Mouse (Mus musculus) layer of hippocampus, adult 9-11 months (tissue): ENCODE data around the gene Mfsd10.
"Not testable (repeated sequence)": the region's sequence is repeated elsewhere in the genome, so short reads cannot be mapped to it uniquely, and the experiment has no call there.

Experiments used
- DNase-seq: peaks from one replicate; pipeline ENCODE4 v3.0.0; 2022

Gene Mfsd10

DNA sequence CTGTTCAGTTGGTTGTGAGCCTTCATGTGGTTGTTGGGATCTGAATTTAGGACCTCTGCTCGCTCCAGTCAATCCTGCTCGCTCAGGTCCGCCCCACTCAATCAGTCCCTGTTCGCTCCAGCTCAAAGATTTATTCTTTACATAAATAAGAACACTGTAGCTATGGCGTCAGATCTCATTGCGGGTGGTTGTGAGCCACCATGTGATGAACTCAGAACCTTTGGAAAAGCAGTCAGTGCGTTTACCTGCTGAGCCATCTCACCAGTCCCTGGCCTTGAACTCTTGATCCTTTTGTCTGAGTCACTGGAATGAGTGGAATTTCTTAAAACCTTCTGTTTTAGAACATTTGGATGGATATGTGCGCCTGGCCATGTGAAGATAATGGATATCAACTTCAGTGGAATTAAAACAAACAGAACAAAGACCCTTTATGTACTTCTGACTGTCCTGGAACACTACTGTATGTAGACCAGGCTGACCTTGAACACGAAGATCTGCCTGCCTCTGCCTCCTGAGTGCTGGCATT lies 43.7 kb downstream of the Mfsd10 start:
- DNase-seq = no peak

DNA sequence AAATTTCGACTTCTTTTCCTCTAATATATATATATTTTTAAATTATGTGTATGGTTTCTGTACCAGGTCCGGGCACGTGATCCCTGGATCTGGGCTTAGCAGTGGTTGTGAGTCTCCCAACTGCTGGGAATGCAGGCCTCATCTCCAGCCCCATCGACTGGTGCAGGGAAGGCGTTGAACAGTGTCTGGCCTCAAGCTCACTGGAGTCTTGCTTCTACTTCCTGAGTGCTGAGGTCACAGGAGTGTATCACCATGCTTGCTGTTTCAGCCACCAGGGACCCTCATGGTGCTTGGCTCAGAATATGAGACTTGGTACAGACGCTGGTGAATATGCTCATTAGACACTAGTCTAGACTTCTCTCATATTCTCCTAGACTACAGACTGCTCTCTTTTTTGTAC lies 44.3 kb downstream of the Mfsd10 start:
- DNase-seq = no peak

DNA sequence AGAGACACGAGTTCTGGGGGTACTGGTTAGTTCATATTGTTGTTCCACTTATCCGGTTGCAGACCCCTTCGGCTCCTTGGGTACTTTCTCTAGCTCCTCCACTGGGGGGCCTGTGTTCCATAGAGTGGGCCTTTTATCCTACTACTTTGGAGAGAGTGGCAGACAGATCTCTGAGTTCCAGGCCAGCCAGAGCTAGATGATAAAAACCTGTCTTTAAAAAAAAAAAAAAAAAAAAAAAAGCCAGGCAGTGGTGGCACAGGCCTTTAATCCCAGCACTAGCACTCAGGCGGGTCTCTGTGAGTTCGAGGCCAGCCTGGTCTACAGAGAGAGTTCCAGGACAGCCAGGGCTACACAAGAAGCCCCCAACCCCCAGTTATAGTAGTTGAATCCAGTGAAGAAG lies 44.8 kb downstream of the Mfsd10 start:
- not testable (repeated sequence) for DNase-seq

DNA sequence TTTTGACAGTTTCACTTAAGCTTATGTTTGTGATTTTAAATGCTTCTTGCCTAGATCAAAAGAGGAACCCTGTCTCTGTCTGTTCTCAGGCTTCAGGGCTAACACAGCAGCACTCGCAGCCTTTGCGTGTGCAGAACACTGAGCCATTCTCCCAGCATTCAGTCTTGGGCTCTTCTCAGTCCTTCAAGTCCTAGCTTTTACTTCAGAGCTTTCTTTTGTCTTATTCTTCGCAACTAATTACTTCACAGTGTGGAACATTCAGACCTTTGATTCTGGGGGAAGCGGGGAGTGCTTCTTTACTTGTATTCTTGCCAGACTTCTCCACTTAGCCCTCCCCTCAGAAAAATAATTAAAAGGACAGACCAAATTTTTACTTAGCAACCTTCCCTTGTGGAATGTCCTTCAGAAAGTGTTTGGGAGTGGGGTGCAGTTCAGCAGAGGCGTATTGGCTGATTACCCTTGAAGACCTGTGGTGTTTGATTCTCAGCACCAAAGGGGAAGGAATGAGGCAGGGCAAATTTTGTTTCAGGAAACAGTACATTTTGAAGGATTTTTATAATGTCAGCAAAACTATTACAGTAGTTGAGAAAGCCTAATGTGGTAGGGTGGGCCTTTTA lies 45.5 kb downstream of the Mfsd10 start:
- DNase-seq = no peak

DNA sequence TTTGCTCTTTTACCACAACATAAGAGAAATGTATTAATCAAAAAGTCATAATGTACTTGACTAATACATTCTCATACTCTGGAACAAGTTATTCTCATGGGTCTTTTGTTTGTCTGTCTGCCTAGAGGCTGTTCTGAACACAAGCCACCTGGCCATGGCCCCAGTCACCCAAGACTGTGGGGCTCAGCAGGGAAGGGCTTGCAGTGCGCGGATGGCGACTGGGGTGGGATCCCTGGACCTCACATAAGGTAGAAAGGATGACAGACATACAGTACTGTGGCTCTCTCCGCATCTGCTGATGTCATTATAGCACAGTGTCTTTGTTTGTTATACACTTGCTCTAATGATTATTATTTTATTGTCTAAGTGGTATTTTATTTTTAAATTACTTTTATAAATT lies 46.3 kb downstream of the Mfsd10 start:
- DNase-seq = no peak

DNA sequence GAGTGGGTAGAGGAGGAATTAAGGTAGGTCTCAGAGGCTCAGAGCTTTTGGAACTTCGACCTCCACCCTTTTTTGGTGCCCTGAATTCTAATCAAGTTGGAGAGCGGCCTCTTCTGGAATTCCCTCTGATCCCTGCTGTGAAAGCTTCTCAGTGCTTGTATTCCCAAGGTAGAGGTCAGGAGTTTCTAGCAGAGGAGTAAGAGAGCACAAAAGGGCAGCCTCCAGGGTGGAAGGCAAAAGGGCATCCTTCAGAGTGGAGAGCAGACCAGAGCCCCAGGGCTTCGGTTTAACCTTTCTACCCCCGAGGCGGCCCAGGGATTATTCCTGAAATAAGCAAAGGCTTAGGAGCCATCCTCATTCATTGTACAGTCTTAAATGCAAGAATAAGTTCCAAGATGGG lies 47.0 kb downstream of the Mfsd10 start:
- no peak for DNase-seq

DNA sequence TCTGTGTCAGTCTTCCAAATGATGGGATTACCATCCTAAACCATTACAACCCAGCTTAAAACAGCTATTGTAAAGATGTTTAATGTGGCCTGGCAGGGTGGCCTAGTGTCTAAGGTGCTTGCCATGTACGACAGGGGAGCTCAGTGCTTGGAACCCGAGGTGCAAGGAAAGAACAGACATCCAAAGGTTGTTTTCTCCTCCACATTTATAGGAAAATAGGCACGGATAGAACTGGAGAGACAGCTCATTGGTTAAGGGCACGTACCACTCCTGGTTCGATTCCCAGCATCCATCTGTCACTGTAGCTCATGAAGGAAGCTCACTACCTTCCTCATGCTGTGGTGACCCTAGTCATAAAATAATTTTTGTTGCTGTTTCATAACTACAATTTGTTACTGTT lies 49.1 kb downstream of the Mfsd10 start:
- no peak for DNase-seq

DNA sequence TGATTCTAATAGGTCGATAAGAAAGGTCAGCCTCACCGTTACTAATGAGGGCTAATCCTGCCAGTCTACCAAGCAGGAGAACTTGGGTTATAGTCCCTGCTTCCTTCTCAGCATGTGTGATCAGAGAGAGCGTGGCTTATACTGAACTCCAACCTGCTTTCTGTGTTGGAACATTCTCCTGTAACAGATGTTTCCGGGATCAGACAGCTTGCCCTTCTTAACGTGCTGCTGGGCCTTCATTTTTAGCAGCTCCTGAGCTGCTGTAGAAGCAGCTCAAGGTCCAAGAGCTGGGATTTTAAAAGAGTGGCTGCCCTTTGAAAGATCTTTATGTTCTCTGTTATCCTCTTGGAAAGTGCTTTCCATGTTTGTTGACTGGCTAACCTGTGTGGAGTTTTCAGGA lies 51.8 kb downstream of the Mfsd10 start:
- no peak for DNase-seq
